Mouse (Mus musculus): ENCODE data around the gene Tmem59.

GRCm38 (mm10) chr4:107179561-107179960 lies 1.4 kb downstream of the Tmem59 start:
- TF ChIP-seq CTCF (IDR thresholded peaks at IDR 0.05; ENCODE audit: low read depth) (no peak), EP300 (IDR thresholded peaks at IDR 0.05; ENCODE audit: low read depth) (no peak)
